Mouse (Mus musculus): ENCODE results near the gene Tomm20.
"Not testable (repeated sequence)": the region's sequence is repeated elsewhere in the genome, so short reads cannot be mapped to it uniquely, and the experiment has no call there.

The Tomm20 gene

DNA sequence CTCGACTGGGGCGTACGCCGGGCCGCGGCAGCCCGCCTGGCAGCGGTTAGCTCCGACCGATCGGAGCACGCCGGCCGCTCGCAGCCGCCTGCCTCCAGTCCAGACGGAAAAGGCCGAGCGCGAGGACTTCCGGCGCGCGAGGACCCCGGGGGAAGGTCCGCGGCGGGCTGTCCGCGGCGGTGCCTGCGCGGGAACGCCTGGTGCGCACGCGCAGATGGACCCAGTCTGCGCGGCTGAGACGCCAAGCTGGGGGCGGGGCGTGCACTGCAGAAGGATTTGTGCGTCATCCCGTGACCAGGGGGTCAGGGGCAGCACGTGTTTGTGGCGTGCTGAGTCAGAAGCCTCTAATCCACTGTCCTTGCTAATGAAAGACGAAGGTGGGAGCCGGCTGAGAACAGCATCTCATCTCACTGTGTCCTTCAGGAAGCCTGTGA lies at the start of gene Tomm20:
Gene Tomm20, minus strand, starts transcription at position 115 of the 434 bp plus-strand sequence.
- DNase-seq (ENCODE audit: low spot score) = peak; percentile 96

DNA sequence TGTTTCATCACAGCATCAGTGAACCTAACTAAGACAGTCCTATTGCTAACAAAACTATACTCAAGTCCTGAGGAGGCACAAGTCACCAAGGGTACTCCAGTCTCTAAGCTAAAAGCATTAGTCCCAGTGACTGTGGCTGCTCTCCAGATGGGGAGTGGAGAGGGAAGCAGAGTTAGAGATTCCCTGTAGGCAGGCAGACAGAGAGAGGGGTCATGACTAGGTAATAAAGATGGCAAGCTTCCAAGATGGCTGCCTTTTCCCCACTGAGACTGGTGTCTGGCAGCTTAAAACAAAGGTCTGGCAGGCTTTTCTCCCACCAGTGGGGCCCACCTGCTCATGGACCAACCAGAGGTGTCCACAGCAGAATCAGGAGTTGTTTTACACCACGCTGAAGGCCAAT lies 48.9 kb upstream of the Tomm20 start:
- DNase-seq (ENCODE audit: low spot score) = no peak

DNA sequence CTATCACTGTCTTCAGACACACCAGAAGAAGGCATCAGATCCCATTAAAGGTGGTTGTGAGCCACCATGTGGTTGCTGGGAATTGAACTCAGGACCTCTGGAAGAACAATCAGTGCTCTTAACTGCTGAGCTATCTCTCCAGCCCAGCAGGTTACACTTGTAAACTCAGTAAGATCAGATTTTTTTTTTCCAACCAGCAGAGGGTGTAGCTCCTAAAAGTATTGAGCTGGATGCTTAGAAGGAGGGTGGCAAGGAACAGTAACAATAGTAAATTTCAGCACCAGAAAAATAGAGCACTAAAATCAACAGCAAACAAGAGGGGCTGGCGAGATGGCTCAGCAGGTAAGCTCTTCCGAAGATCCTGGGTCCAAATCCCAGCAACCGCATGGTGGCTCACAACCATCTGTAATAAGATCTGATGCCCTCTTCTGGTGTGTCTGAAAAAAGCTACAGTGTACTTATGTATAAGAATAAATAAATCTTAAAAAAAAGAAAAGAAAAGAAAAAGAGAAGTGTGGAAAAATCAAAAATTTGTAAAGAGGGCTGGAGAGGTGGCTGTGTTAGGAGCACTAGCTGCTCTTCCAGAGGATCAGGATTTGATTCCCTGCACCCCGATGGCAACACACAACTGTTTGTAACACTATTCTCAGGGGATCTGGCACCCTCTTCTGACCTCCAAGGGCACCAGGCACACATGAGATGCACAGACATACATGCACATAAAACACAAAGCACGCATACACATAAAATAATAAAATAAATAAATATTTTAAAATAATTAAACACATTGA lies 43.9 kb upstream of the Tomm20 start:
- no peak for DNase-seq (ENCODE audit: low spot score)

DNA sequence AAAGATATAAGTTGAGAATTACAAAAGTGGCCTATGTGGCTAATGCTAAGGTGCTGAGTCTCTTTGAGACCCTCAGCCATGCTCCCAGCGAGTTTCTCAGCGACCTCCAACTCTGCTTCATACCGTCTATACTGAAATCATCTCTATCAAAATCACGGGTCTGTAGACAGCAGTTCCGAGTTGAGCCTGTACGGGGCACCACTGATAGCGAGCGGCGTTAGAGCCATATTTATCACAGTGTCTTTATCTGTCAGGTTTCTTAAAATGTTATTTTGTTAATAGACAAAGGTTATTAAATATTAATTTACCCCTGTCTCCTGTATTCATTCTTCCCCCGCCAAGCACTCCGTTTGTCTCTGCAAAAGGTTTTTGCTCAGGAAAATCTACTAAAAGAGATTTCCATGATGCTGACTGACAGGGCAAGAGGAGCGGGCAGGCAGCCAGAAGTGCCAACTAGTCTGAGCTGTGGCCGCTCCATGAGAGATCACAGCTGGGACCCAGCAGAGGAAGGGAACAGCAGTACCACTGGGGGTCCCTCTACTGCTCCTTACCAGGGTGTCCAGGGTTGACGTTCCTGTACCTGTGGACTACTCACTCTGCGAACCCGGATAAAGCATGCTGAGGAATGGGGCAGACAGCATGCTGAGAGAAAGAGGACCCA lies 42.8 kb upstream of the Tomm20 start:
- no peak for DNase-seq (ENCODE audit: low spot score)

DNA sequence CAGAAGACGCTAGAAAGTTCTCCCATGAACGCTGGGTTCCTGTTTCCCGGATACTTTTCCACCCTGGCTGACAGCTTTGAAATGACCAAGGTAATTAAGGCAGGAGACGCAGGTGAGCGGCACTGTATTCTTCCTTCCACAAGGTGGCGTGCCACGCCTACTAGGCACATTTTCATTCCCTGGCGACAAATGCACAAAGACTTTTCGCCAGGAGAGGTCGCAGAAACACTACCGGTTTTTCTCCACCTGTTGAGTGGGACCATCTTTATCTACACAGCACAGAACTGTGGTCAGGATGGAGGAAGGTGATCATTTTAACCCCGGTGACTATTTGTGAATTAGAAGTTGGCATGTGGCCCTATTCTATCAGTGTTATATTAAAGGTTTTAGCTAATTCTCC lies 40.9 kb upstream of the Tomm20 start:
- peak; percentile 88 for DNase-seq (ENCODE audit: low spot score)

DNA sequence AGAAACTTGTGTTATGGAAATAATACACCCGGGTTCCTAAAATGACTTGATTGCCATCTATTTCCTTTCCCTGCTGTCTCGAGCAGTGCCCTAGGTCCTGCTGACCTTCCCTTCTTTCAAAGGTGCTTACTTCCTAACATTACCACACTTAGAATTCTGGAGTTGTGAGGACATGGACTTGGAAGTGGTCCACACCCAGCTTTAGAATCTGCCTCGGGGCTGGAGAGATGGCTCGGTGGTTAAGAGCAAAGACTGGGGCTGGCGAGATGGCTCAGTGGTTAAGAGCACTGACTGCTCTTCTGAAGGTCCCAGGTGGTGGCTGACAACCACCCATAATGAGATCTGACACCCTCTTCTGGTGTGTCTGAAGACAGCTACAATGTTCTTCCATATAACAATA lies 34.4 kb upstream of the Tomm20 start:
- DNase-seq (ENCODE audit: low spot score) = no peak

DNA sequence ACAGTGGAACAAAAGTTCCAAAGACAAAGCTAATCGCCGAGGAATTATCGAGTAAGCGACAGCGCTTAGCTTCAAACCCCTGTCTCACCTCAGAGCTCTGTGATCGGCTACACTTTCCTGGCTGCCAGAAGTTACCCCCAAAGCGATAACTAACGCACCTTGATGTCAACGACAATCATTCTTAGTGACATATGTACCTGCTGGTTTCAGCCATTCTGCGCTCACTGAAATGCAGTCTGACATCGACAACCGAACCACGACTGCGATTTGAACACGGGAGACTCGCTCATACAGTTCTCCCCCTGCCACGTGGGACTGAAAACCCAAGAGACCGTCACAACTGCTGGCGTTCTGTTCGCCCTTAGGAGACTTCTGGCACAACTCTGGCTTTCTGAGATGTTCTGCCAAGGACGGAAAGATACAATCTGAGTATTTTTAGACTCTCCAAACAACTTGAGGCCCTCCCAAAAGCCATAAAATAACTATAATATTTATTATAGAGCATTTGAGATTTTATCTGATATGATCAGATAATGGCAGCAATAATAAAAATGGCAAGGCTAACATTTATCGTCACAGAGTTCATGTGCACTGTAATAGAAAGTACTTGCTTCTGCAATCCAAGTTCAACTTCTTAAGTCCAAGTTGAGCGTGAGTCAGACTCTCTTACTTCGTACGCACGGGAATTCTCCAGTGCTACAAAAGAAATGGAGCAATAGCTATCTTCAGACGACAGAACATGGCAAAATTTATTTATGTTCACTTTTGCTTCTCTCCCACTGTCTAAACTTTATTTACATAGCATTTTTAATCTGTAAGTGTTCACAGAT lies 33.7 kb upstream of the Tomm20 start:
- DNase-seq (ENCODE audit: low spot score) = peak; percentile 48

DNA sequence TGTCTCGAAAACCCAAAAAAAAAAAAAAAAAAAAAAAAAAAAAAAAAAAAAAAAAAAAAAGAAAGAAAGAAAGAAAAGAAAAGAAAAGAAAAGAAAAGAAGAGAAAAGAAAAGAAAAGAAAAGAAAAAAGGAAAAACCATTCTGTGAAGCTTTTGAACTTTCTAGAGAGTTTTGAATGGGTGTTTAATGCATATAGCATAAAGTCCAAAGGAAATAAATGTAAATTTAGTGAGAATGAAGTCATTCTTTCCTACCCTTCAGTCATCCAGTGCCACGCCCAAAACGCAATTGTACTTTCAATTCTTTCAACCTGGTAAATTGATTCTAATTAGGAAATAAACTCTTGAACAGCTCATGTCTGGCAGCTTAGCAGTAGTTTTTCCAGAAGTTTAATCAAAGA lies 32.9 kb upstream of the Tomm20 start:
- not testable (repeated sequence) for DNase-seq (ENCODE audit: low spot score)

DNA sequence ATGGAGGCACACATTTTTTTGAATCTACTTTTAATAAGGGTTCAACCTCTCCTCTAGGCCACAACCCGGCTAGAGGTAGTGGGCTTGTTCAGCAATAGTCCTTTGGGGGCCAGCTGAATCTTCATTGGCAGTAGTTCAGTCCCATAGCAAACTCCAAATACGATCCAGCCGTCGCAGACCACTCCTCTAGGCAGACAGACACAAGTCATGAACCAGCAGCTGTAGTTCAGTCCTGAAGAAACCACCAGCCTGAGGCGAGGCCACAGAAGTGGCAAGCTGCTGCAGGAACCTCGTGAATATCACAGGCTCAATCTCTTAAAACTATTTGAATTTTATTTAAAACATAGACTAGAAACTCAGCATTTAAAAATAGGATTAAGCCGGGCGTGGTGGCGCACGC lies 32.4 kb upstream of the Tomm20 start:
- DNase-seq (ENCODE audit: low spot score) = no peak

DNA sequence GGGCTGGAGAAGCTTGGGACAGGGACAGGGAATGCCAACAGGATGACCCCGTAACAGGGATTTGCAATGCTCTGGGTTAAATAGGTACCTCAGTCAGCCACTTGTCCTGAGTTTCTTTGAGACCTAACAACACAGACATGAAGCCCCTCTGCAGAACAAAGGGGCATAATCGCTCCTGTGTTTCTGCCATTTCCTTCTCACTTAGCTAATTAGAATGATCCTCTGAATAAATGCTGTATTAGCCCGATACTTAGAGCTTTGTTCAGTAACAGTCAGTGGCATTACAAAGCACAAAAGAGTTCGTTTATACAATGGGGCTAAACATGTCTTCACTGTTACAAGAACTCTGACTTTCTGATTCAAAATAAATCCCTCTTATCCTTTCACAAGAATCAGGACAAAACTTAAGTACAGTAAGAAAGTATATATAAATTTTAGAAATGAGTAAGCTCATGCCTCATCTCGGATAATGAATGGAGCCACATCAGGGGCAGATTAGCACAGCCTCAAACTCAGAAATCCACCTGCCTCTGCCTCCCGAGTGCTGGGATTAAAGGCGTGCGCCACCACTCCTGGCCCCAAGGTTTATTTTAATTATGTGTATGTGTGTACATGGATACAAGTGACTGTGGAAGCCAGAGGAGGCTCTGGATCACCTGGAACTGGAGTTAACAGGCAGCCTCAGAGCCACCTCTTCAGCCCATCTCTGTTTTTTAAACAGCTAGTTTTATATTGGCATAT lies 31.1 kb upstream of the Tomm20 start:
- DNase-seq (ENCODE audit: low spot score) = no peak

DNA sequence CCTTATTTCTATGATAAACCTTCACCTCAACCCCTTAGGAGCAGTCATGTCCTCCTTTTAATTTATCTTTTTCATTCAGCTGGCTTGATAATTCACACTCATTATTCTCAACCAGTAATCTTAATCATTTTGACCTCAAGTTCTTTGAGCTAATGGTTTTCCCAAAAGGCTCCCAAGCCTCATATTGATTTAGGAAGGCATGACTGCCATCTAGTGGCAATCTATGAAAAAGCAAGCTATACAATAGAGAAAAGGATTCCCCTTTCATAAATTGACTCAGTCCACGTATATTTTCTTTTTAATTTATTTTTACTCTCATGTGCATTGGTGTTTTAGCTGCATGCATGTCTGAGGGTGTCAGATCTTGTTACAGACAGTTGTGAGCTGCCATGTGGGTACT lies 30.1 kb upstream of the Tomm20 start:
- no peak for DNase-seq (ENCODE audit: low spot score)

DNA sequence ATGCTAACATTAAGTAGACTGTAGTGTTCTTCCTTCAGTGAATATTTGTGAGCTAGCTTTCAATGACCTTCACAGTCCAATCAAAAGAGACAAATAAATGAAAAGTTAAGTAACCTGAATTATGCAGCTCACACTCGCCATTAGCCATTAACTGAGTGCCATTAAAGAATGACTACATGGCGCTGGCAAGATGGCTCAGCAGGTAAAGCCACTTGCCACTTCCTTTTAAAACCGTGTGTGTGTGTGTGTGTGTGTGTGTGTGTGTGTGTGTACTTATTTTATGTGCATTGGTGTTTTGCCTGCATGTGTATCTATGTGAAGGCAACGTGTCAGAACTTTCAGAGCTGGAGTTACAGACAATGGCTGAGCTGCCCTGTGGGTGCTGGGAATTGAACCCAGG lies 28.9 kb upstream of the Tomm20 start:
- DNase-seq (ENCODE audit: low spot score) = no peak

DNA sequence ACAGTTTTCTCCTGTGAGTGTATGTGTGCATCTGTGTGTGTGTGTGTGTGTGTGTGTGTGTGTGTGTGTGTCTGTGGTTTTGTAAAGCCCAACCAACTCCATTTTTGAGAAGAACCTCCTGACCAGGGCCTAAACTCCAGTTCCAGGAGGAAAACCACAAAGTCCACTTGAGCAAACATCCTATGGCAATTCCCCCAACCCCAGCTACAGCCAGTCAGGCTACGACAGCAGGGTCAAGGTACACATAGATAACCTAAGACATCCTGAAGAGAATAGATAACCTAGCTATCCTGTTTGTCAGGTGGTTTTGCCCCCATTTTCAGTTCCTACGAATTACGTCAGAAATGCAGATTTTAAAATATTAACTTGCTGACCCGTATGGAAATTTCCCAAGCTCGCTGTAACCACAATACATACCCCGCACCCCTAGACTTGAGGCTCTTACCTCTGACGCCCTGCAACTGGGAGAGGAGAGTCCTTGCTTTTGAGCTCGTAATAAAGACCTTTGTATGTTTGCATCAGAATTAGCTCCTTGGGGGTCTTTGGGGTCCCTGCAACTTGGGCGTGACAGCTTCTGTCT lies 28.1 kb upstream of the Tomm20 start:
- no peak for DNase-seq (ENCODE audit: low spot score)

DNA sequence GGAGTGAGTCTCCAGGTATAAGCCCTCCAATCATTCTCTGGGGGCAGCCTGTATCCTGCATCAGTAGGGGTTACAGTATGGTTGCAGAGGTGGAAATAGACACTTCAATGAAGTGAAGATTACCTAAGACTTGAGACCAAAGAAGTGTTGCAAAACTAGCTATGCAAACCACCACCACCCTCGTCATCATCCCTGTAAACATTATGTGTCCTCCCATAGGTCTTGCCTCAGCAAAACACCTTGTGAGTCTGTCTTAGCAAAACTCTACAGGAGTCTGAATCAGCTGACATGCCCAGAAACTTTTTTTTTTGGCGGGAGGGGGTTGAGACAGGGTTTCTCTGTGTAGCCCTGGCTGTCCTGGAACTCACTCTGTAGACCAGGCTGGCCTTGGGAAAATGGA lies 27.0 kb upstream of the Tomm20 start:
- no peak for DNase-seq (ENCODE audit: low spot score)

DNA sequence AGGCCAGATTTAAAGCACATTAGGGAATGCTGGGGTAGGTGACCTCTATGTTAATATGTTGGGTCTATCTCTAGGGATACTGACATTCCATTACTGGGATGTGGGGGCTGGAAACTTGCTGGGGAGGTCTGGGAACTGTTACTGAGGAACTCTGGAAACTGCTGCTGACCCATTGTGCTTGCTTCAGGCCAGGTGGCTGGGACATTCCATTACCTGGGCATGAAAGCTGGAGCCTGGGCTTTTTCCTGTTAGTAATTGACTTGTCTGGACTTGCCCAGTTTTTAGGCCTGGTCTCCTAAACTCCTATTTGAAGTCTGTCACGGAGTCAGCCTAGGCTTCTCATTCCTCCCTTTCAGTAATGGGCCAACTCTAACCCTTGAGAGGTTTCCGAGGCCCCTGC lies 26.5 kb upstream of the Tomm20 start:
- DNase-seq (ENCODE audit: low spot score) = no peak

DNA sequence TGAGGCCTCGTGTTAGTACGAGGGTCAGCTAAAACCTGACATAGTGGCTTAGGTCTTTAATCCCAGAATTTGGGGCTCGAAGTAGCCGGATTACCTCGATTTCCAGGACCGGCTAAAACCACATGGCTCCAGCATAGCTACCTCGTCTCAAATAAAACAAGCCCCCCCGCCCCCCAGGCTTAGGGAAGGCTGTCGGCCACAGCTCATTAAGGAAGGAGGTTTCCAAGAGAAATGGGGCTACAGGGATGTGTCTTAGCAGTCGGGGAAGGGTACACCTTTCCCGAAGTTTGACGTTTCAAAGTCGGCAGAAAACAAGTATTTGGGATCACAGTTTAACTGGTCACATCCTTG lies 25.6 kb upstream of the Tomm20 start:
- DNase-seq (ENCODE audit: low spot score) = no peak

DNA sequence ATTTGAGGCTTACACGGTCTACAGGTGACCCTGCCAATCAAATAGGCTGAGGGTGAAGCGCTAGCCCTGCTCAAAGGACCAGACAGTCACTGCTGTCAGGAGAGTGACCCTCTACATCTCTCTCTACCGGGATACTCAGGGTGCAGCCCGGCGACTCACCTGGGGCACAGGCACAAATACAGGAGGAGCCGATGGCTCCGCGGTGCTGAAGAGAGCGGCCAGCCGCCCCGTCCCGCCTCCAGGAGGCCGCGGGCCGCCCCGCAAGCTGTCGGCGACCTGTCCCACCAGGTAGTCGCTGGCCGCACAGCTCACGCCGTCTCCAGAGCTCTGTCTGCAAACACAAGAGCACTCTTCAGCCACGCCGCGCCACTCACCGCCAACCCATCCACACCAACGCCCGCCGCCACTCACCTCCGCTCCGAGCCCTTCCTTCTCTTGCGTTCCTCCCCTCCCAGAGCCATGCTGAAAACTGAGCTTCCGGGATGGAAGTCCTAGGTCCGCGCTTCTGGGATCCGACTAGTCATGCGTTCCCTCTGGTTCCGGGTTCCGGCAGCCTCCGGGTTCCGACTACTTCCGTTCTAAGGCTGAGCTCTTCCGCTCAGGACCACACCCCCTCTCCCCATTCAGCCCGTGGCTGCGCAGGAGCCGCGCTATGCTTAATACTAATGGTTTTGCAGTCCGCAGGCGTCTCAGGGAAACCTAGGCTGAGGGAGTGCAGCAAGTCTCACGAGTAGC lies 25.1 kb upstream of the Tomm20 start, which contains the start of gene Rbm34:
Gene Rbm34, minus strand, starts transcription at position 493 of the 735 bp plus-strand sequence.
- DNase-seq (ENCODE audit: low spot score) = peak; percentile 92

DNA sequence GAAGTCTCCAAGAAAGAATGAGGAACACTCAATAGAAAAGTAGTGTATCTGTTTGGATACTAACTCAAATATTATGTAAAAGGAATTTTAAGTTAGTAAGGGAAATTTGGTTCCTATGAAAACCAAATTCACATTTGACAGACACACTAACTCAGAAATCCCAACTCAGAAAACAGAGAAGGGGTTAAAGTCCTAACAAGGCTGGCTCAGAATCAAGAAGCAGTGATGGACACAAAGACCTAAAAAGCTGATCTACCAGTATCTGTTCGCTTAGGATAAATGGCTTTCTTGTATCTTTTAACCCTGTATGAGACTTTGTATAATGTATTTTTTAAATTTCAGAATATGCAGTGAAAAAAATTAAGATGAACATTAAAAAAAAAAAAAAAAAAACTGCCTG lies 23.9 kb upstream of the Tomm20 start:
- DNase-seq (ENCODE audit: low spot score) = no peak

DNA sequence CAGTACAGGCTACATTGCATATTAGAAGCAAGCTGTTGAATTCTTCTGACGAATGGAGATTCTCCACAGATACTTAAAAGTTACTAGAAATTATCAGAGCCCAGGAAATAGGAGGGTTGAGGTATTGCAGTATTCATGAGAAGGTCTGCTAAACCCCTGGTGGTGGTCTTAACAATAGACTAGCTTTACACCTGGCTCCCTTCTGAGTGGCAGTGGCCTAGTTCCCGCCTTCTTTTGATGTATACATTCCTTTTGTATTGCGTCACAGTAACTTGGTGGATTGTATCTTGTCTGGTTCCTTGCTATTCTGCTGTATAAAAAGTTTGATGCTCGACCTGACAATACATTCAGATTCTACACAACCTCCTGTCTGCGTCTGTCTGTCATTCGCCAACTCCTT lies 22.5 kb upstream of the Tomm20 start:
- no peak for DNase-seq (ENCODE audit: low spot score)

DNA sequence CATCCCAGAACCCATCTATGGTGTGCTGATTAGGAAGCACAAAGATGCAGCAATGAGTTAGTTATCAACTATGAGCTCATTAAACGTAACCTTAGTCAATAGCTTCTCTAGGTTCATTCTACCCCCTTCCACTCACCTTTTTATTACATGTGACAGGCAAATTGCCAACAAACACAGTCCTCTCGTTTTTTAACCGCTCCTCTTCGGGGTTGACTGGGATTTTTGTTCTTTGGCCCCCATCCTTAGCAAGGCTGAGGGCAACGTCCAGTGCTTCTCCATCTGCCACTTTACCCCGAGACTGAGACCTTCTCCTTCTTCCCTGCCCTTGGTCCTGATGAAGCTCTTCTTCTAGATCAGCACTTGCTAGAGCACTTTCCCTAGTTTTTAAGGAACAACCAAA lies 19.6 kb upstream of the Tomm20 start:
- no peak for DNase-seq (ENCODE audit: low spot score)

DNA sequence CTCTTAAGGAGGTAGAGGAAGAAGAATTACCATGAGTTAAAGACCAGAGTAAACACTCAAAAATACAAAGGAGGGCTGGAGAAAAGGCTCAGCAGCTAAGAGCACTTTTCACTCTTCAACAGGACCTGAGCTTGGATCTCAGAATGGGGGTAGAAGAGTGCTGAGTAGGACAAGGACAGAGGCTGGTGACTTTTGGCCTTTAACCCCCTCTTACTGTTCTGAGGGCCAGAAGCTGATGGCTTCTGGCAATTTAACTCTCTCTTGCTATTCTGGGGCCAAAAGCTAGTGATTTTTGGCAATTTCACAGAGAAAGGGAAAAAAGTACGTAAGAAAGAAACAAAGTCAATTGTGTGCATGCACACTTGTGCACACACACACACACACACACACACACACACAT lies 17.2 kb upstream of the Tomm20 start:
- no peak for DNase-seq (ENCODE audit: low spot score)
